Mouse (Mus musculus): ENCODE measurements at regions not wholly inside any gene's neighbourhood (a gene's known extent, or its start where the extent isn't known, plus 50 kb on each side); places are given as distances from the start of the nearest gene placed in this dataset.

- WGBS = 88% methylated on average over 7 of the region's 7 CpGs
- H3K36me3 ChIP-seq (ENCODE audit: insufficient read depth) = no peaks in the 10 kb centered on the region
- ATAC-seq = no peak
Measured at GRCm38 (mm10) chr3:34137984-34138383, 56.9 kb upstream of the Dnajc19 start.

GRCm38 (mm10) chr3:34136385-34136784 is 55.3 kb upstream of the Dnajc19 start:
- no peak for TF ChIP-seq CTCF (IDR thresholded peaks at IDR 0.05; ENCODE audit: low read depth)
- H3K27me3 ChIP-seq (ENCODE audit: insufficient read depth, low read length) = no peaks in the 10 kb centered on the region
- DNase-seq (no peak), ATAC-seq (no peak)
- H3K9me3 ChIP-seq (ENCODE audit: low read length) = no peaks in the 10 kb centered on the region
- no peaks in the 10 kb centered on the region for H3K4me1 ChIP-seq (ENCODE audit: insufficient read depth)
- H3K36me3 ChIP-seq (ENCODE audit: insufficient read depth) = no peaks in the 10 kb centered on the region
- no peak overlapping the region for H3K27ac ChIP-seq (ENCODE audit: low read depth, low read length)
- H3K4me3 ChIP-seq (ENCODE audit: low read depth, low read length) = no peak overlapping the region
- WGBS = 84% methylated on average over 2 of the region's 2 CpGs
- no peak overlapping the region for H3K9ac ChIP-seq
- H3K4me2 ChIP-seq (ENCODE audit: low read depth) = no peak overlapping the region

More at GRCm38 (mm10) chr3:34137984-34138383, 56.9 kb upstream of the Dnajc19 start:
- TF ChIP-seq CTCF (IDR thresholded peaks at IDR 0.05; ENCODE audit: low read depth) = no peak
- no peaks in the 10 kb centered on the region for H3K4me1 ChIP-seq (ENCODE audit: insufficient read depth)
- no peak for DNase-seq
- H3K4me3 ChIP-seq (ENCODE audit: low read depth, low read length) = no peak overlapping the region
- no peak overlapping the region for H3K9ac ChIP-seq
- no peak overlapping the region for H3K27ac ChIP-seq (ENCODE audit: low read depth, low read length)
- H3K9me3 ChIP-seq (ENCODE audit: low read length) = no peaks in the 10 kb centered on the region
- H3K4me2 ChIP-seq (ENCODE audit: low read depth) = no peak overlapping the region
- no peaks in the 10 kb centered on the region for H3K27me3 ChIP-seq (ENCODE audit: insufficient read depth, low read length)
